Mouse (Mus musculus) midbrain, embryonic 14.5 days (tissue): ENCODE data around the gene Fbxo44. TPM values are rescaled to one million over a fixed set of nuclear protein-coding genes. Genes with fewer than 3 reads are reported as not detected.

ENCODE experiments used
- ATAC-seq: fragments of 200-750 bp; cut with Nextera tagmentation; 2 replicates; pipeline ENCODE4 v1.8.0; 2017; ENCODE audit warnings: moderate number of reproducible peaks, moderate library complexity; ENCODE audit not compliant: low FRiP score, low TSS enrichment
- DNase-seq: peaks from one replicate; pipeline ENCODE4 v3.0.0-alpha.2; 2015
- H3K27ac ChIP-seq: fragments of 300-500 bp; sonication (generic); replicated peaks from 2 replicates; pipeline ENCODE4 v1.5.1; 2014; ENCODE audit warnings: mild to moderate bottlenecking, low read depth, low read length, moderate library complexity
- H3K27me3 ChIP-seq: fragments of 300-500 bp; sonication (generic); 2 replicates; pipeline ENCODE4 v1.6.1; 2014; ENCODE audit warnings: low read length, control low read depth, mixed read lengths; ENCODE audit not compliant: control insufficient read depth, insufficient read depth
- H3K36me3 ChIP-seq: fragments of 300-500 bp; sonication (generic); 2 replicates; pipeline ENCODE4 v1.6.1; 2014; ENCODE audit warnings: low read length, control low read depth; ENCODE audit not compliant: control insufficient read depth, insufficient read depth
- H3K4me1 ChIP-seq: fragments of 300-500 bp; sonication (generic); 2 replicates; pipeline ENCODE4 v1.6.1; 2014; ENCODE audit warnings: mild to moderate bottlenecking, antibody characterized with exemption, low read length, control low read depth; ENCODE audit not compliant: control insufficient read depth, insufficient read depth
- H3K4me2 ChIP-seq: fragments of 300-500 bp; sonication (generic); 2 replicates; pipeline ENCODE4 v1.6.1; 2014; ENCODE audit warnings: mild to moderate bottlenecking, low read length, moderate library complexity
- H3K4me3 ChIP-seq: fragments of 300-500 bp; sonication (generic); replicated peaks from 2 replicates; pipeline ENCODE4 v1.5.1; 2014; ENCODE audit warnings: low read depth, low read length
- H3K9ac ChIP-seq: fragments of 300-500 bp; sonication (generic); replicated peaks from 2 replicates; pipeline ENCODE4 v1.6.1; 2014; ENCODE audit warnings: mild to moderate bottlenecking, low read length, moderate library complexity
- H3K9me3 ChIP-seq: fragments of 300-500 bp; sonication (generic); 2 replicates; pipeline ENCODE4 v1.6.1; 2016; ENCODE audit warnings: low read length, control low read depth, mixed read lengths; ENCODE audit not compliant: control insufficient read depth
- WGBS: fragments of 180-500 bp; shearing (Covaris S2); extraction: QIAGEN DNeasy Blood & Tissue Kit; methylation state at CpG from one replicate; pipeline ENCODE4 v1.1.7; 2014; 5-methylcytosine and 5-hydroxymethylcytosine counted together
- microRNA-seq: library from miRNA; unstranded; fragments of <30 nt; microRNA quantifications from one replicate; pipeline ENCODE4, GENCODE M21; 2016
- polyA plus RNA-seq: library from polyadenylated mRNA; unstranded; fragments of >200 nt; fragmentation: Nextera tagmentation; extraction: Ambion mirVana; gene quantifications from 2 replicates; pipeline ENCODE4 v1.2.1, GENCODE M21; 2014

The Fbxo44 gene
- polyA plus RNA-seq, 1 experiment from 2014 or later, result 102 TPM

DNA sequence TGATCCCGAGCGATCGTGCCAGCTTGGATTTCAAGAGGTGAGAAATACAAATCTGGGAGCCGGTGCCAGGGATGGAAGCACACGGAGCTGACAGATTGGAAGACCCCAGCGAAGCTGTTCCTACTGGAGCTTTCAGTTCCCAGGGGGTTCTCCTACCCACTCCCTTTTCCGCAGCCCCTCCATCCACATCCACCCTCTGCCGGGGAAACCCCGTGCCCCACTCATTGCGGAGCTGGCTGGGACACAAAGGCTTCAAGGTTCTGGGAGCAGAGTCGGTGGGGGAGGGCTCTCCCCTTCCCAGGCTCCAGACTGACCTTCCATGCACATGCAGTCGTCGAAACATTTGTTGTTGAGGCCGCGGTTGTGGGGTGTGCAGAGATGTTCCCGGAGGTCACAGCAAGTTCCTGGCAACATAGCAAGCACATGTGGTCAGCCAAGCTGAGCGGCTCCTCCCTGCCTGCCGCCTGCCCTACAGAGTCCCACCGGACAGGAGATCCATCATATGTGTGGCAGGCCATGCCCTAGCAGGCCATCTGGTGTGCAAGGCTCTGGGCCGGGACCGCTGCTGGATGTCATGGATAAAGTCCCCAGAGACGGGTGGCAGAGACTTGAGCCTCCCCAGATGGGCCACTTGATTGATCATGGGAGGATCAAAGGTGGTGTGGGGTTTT is 52.5 kb downstream of the Fbxo44 start:
- ATAC-seq (peak; percentile 53; the same call in 1 of the 2 replicates), DNase-seq (no peak)
- peaks cover 72% of the 10 kb centered on the region for H3K36me3 ChIP-seq
- no peak overlapping the region for H3K4me3 ChIP-seq
- H3K4me2 ChIP-seq, result no peak overlapping the region
- H3K9me3 ChIP-seq, result no peaks in the 10 kb centered on the region
- H3K27me3 ChIP-seq, result no peaks in the 10 kb centered on the region
- 0 out of 2 replicates have a peak overlapping the region, but pooled peaks have one; percentile 37 for H3K27ac ChIP-seq
- WGBS, result 64% methylated on average over 22 of the region's 22 CpGs
- no peak overlapping the region for H3K9ac ChIP-seq
- no peaks in the 10 kb centered on the region for H3K4me1 ChIP-seq

DNA sequence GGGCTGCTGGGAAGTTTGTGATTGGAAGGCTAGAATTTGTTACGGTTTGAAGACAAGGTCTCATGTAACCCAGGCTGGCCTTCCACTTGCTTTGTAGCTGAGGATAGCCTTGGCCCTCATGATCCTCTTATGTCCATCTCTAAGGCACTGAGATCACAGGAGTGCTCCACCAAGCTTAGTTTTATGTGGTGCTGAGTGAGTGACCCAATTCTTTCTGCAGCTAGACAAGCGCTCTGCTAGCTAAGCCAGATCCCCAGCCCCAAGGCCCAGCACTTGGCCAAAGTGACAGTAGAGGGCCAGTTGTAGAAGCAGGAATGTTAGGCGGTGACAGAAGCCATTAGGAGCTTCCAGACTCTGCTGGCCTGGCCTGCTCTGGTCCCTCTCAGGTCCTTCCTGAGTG is 56.1 kb downstream of the Fbxo44 start:
- no peak overlapping the region for H3K27ac ChIP-seq
- no peaks in the 10 kb centered on the region for H3K27me3 ChIP-seq
- 0 out of 2 replicates have a peak, but pooled peaks cover 9% of the 10 kb centered on the region for H3K4me1 ChIP-seq
- H3K4me2 ChIP-seq, result no peak overlapping the region
- DNase-seq, result no peak
- peaks cover 58% of the 10 kb centered on the region for H3K36me3 ChIP-seq
- WGBS, result 90% methylated on average over 3 of the region's 3 CpGs
- no peak for ATAC-seq
- no peak overlapping the region for H3K4me3 ChIP-seq
- H3K9me3 ChIP-seq, result no peaks in the 10 kb centered on the region
- H3K9ac ChIP-seq, result no peak overlapping the region

Small RNA genes lying within 50 kb of the gene (microRNA-seq; reads per million reads assigned to microRNA genes)
- not detected for gene Mir7022

Other genes with a start within 250 kb of the Fbxo44 start
- gene Plod1, start 223.7 kb downstream of the Fbxo44 start, polyA plus RNA-seq, result 13.5 and 20.7 TPM in 2 replicates
- gene 2510039O18Rik, start 219.6 kb downstream of the Fbxo44 start, polyA plus RNA-seq, result 15.5 and 15.8 TPM in 2 replicates
- gene Nppb, start 174.7 kb downstream of the Fbxo44 start, polyA plus RNA-seq, result not detected in 2 replicates
- gene Nppa, start 159.8 kb downstream of the Fbxo44 start, polyA plus RNA-seq, result 2.9 and 4.1 TPM in 2 replicates
- 26.4 and 26.9 TPM in 2 replicates for gene Clcn6, start 121.7 kb downstream of the Fbxo44 start, polyA plus RNA-seq
- 16.9 and 25.4 TPM in 2 replicates for gene Mthfr, start 121.4 kb downstream of the Fbxo44 start, polyA plus RNA-seq
- gene Agtrap, start 72.5 kb downstream of the Fbxo44 start, polyA plus RNA-seq, result 3.7 and 6.3 TPM in 2 replicates
- gene Mad2l2, start 30.1 kb downstream of the Fbxo44 start, polyA plus RNA-seq, result 122 and 133 TPM in 2 replicates
- gene Draxin, start 29.8 kb downstream of the Fbxo44 start, polyA plus RNA-seq, result 21.8 and 24.7 TPM in 2 replicates
- 18.7 and 22.8 TPM in 2 replicates for gene Fbxo6, start 8.3 kb downstream of the Fbxo44 start, polyA plus RNA-seq
- gene Fbxo2, start 139 bp upstream of the Fbxo44 start, polyA plus RNA-seq, result 3.2 and 4.0 TPM in 2 replicates
- 10.6 and 11.8 TPM in 2 replicates for gene Disp3, start 127.5 kb upstream of the Fbxo44 start, polyA plus RNA-seq